Mouse (Mus musculus) hindbrain, embryonic 11.5 days (tissue): ENCODE results near the gene Smap2. TPM values are rescaled to one million over a fixed set of nuclear protein-coding genes. Genes with fewer than 3 reads are reported as not detected.

Source experiments
- ATAC-seq: fragments of 200-750 bp; cut with Nextera tagmentation; 2 replicates; pipeline ENCODE4 v1.8.0; 2017; ENCODE audit warnings: mild to moderate bottlenecking, moderate TSS enrichment, moderate library complexity; ENCODE audit not compliant: low FRiP score
- DNase-seq: peaks from one replicate; pipeline ENCODE4 v3.0.0-alpha.2; 2015; ENCODE audit warnings: low spot score
- H3K27ac ChIP-seq: fragments of 300-500 bp; sonication (generic); 2 replicates; pipeline ENCODE4 v1.5.1; 2014; ENCODE audit warnings: mild to moderate bottlenecking, low read depth, low read length
- H3K27me3 ChIP-seq: fragments of 300-500 bp; sonication (generic); 2 replicates; pipeline ENCODE4 v1.6.1; 2014; ENCODE audit warnings: mild to moderate bottlenecking, low read length, moderate library complexity, mixed read lengths; ENCODE audit not compliant: control insufficient read depth, insufficient read depth
- H3K36me3 ChIP-seq: fragments of 300-500 bp; sonication (generic); 2 replicates; pipeline ENCODE4 v1.6.1; 2014; ENCODE audit warnings: mild to moderate bottlenecking, low read length, moderate library complexity, mixed read lengths; ENCODE audit not compliant: control insufficient read depth, insufficient read depth
- H3K4me1 ChIP-seq: fragments of 300-500 bp; sonication (generic); replicated peaks from 2 replicates; pipeline ENCODE4 v1.6.1; 2014; ENCODE audit warnings: low read length, mixed read lengths; ENCODE audit not compliant: control insufficient read depth, insufficient read depth
- H3K4me2 ChIP-seq: fragments of 300-500 bp; sonication (generic); replicated peaks from 2 replicates; pipeline ENCODE4 v1.6.1; 2014; ENCODE audit warnings: mild to moderate bottlenecking, low read depth, low read length
- H3K4me3 ChIP-seq: fragments of 300-500 bp; sonication (generic); 2 replicates; pipeline ENCODE4 v1.5.1; 2014; ENCODE audit warnings: low read depth, low read length
- H3K9ac ChIP-seq: fragments of 300-500 bp; sonication (generic); 2 replicates; pipeline ENCODE4 v1.6.1; 2014; ENCODE audit warnings: low read depth, low read length
- H3K9me3 ChIP-seq: fragments of 300-500 bp; sonication (generic); 2 replicates; pipeline ENCODE4 v1.6.1; 2016; ENCODE audit warnings: low read length; ENCODE audit not compliant: control insufficient read depth
- WGBS: fragments of 180-500 bp; shearing (Covaris S2); extraction: QIAGEN DNeasy Blood & Tissue Kit; methylation state at CpG from one replicate; pipeline ENCODE4 v1.1.7; 2014; 5-methylcytosine and 5-hydroxymethylcytosine counted together
- polyA plus RNA-seq: library from polyadenylated mRNA; unstranded; fragments of >200 nt; fragmentation: Nextera tagmentation; extraction: Ambion mirVana; gene quantifications from 2 replicates; pipeline ENCODE4 v1.2.1, GENCODE M21; 2014

Gene Smap2
- polyA plus RNA-seq, 1 experiment from 2014 or later = 21.9 TPM

GRCm38 (mm10) chr4:120951428-120951973 lies 65.5 kb downstream of the Smap2 start, which contains the start of gene Zfp69:
Zfp69 (minus strand) TSS chr4:120951699.
- DNase-seq (peak; percentile 93), ATAC-seq (peak; percentile 97)
- Histone ChIP-seq H3K9me3 (no peaks in the 10 kb centered on the region), H3K9ac (peak within 1 kb of the TSS; percentile 84), H3K4me2 (peak within 1 kb of the TSS; percentile 77), H3K27me3 (no peaks in the 10 kb centered on the region), H3K4me3 (peak within 1 kb of the TSS; percentile 76), H3K4me1 (no peaks in the 10 kb centered on the region), H3K36me3 (no peaks in the 10 kb centered on the region), H3K27ac (peak within 1 kb of the TSS; percentile 60)
- 0% methylated on average over 46 of the region's 60 CpGs for WGBS

GRCm38 (mm10) chr4:120950763-120951427 lies 66.2 kb downstream of the Smap2 start:
- no peak for DNase-seq

GRCm38 (mm10) chr4:120948938-120949337 lies 68.1 kb downstream of the Smap2 start:
- H3K36me3 ChIP-seq = no peaks in the 10 kb centered on the region
- H3K27ac ChIP-seq = no peak overlapping the region
- no peaks in the 10 kb centered on the region for H3K4me1 ChIP-seq
- H3K4me3 ChIP-seq = no peak overlapping the region
- H3K9ac ChIP-seq = no peak overlapping the region
- no peaks in the 10 kb centered on the region for H3K9me3 ChIP-seq
- H3K4me2 ChIP-seq = no peak overlapping the region
- ATAC-seq (no peak), DNase-seq (no peak)
- H3K27me3 ChIP-seq = no peaks in the 10 kb centered on the region
- WGBS = 69% methylated on average over 3 of the region's 3 CpGs

More at GRCm38 (mm10) chr4:120950763-120951427, 66.2 kb downstream of the Smap2 start:
- H3K4me3 ChIP-seq = peak overlapping the region; percentile 76
- peak overlapping the region; percentile 77 for H3K4me2 ChIP-seq
- ATAC-seq = no peak; the same call in 1 of the 2 replicates
- H3K27me3 ChIP-seq = no peaks in the 10 kb centered on the region
- 8% methylated on average over 20 of the region's 20 CpGs for WGBS
- H3K9me3 ChIP-seq = no peaks in the 10 kb centered on the region
- no peaks in the 10 kb centered on the region for H3K4me1 ChIP-seq
- H3K27ac ChIP-seq = peak overlapping the region; percentile 60
- H3K9ac ChIP-seq = peak overlapping the region; percentile 84
- H3K36me3 ChIP-seq = no peaks in the 10 kb centered on the region

- WGBS = 84% methylated on average over 3 of the region's 3 CpGs
These were observed 82.0 kb downstream of the Smap2 start for GRCm38 (mm10) chr4:120935006-120935405.

GRCm38 (mm10) chr4:120930736-120931135 lies 86.3 kb downstream of the Smap2 start:
- Histone ChIP-seq H3K9me3 (no peaks in the 10 kb centered on the region), H3K9ac (no peak overlapping the region), H3K4me3 (no peak overlapping the region), H3K27me3 (no peaks in the 10 kb centered on the region), H3K4me2 (no peak overlapping the region), H3K4me1 (no peaks in the 10 kb centered on the region), H3K27ac (no peak overlapping the region), H3K36me3 (no peaks in the 10 kb centered on the region)
- no peak for ATAC-seq
- no peak for DNase-seq
- WGBS = 95% methylated on average over 18 of the region's 18 CpGs

More at GRCm38 (mm10) chr4:120935006-120935405, 82.0 kb downstream of the Smap2 start:
- H3K27me3 ChIP-seq = no peaks in the 10 kb centered on the region
- H3K36me3 ChIP-seq = no peaks in the 10 kb centered on the region
- H3K9ac ChIP-seq = no peak overlapping the region
- ATAC-seq (no peak), DNase-seq (no peak)
- H3K4me1 ChIP-seq = no peaks in the 10 kb centered on the region
- no peak overlapping the region for H3K27ac ChIP-seq
- no peaks in the 10 kb centered on the region for H3K9me3 ChIP-seq
- H3K4me2 ChIP-seq = no peak overlapping the region
- H3K4me3 ChIP-seq = no peak overlapping the region

- H3K9ac ChIP-seq = no peak overlapping the region
These were observed 88.4 kb downstream of the Smap2 start for GRCm38 (mm10) chr4:120928686-120929085.

GRCm38 (mm10) chr4:120925386-120925785 lies 91.7 kb downstream of the Smap2 start:
- DNase-seq (peak; percentile 22), ATAC-seq (peak; percentile 56)
- Histone ChIP-seq H3K9me3 (no peaks in the 10 kb centered on the region), H3K4me2 (peak overlapping the region; percentile 47), H3K27ac (peak overlapping the region; percentile 85; the same call in 1 of the 2 replicates), H3K9ac (peak overlapping the region; percentile 89), H3K27me3 (no peaks in the 10 kb centered on the region), H3K36me3 (peaks cover 12% of the 10 kb centered on the region), H3K4me1 (no peaks in the 10 kb centered on the region), H3K4me3 (peak overlapping the region; percentile 62)
- 17% methylated on average over 3 of the region's 3 CpGs for whole genome bisulfite sequencing

More at GRCm38 (mm10) chr4:120928686-120929085, 88.4 kb downstream of the Smap2 start:
- ATAC-seq (no peak), DNase-seq (no peak)
- Histone ChIP-seq H3K36me3 (no peaks in the 10 kb centered on the region), H3K4me2 (no peak overlapping the region), H3K9me3 (no peaks in the 10 kb centered on the region), H3K27me3 (no peaks in the 10 kb centered on the region), H3K4me1 (no peaks in the 10 kb centered on the region), H3K4me3 (no peak overlapping the region), H3K27ac (no peak overlapping the region)
- 89% methylated on average over 3 of the region's 3 CpGs for WGBS

GRCm38 (mm10) chr4:120924554-120925299 lies 92.3 kb downstream of the Smap2 start, which contains the start of gene Exo5:
Exo5 (minus strand) TSS chr4:120925017.
- H3K4me3 ChIP-seq = peak within 1 kb of the TSS; percentile 62
- no peaks in the 10 kb centered on the region for H3K4me1 ChIP-seq
- H3K27me3 ChIP-seq = no peaks in the 10 kb centered on the region
- H3K9me3 ChIP-seq = no peaks in the 10 kb centered on the region
- peak within 1 kb of the TSS; percentile 85 for H3K27ac ChIP-seq
- DNase-seq (peak; percentile 95), ATAC-seq (peak; percentile 98)
- peak within 1 kb of the TSS; percentile 89 for H3K9ac ChIP-seq
- under 1% methylated on average over 33 of the region's 33 CpGs for WGBS
- H3K4me2 ChIP-seq = peak within 1 kb of the TSS; percentile 47
- H3K36me3 ChIP-seq = peaks cover 12% of the 10 kb centered on the region
